Mouse (Mus musculus) retina, postnatal 1 day (tissue): Measurements from ENCODE around the gene Slc7a7.

Experiments
- DNase-seq: peaks from one replicate; pipeline ENCODE4 v3.0.0-alpha.2; 2012

The Slc7a7 gene

GRCm38 (mm10) chr14:54409980-54410810 lies 7.4 kb downstream of the Slc7a7 start:
- no peak for DNase-seq

GRCm38 (mm10) chr14:54409057-54409645 lies 8.4 kb downstream of the Slc7a7 start:
- DNase-seq = no peak

- no peak for DNase-seq
Observed at GRCm38 (mm10) chr14:54408336-54409056, 9.1 kb downstream of the Slc7a7 start.

- DNase-seq = no peak
Observed at GRCm38 (mm10) chr14:54401723-54402122, 15.9 kb downstream of the Slc7a7 start.

GRCm38 (mm10) chr14:54398921-54399382 lies 18.6 kb downstream of the Slc7a7 start:
- DNase-seq = no peak

- DNase-seq = no peak
Observed at GRCm38 (mm10) chr14:54398528-54398916, 19.1 kb downstream of the Slc7a7 start.

GRCm38 (mm10) chr14:54397872-54398527 lies 19.6 kb downstream of the Slc7a7 start:
- no peak for DNase-seq

GRCm38 (mm10) chr14:54396685-54397084 lies 20.9 kb downstream of the Slc7a7 start:
- DNase-seq = no peak

GRCm38 (mm10) chr14:54394309-54394708 lies 23.3 kb downstream of the Slc7a7 start:
- DNase-seq = no peak

- DNase-seq = no peak
Observed at GRCm38 (mm10) chr14:54393794-54394193, 23.8 kb downstream of the Slc7a7 start.

- no peak for DNase-seq
Observed at GRCm38 (mm10) chr14:54390843-54391242, 26.7 kb downstream of the Slc7a7 start.

GRCm38 (mm10) chr14:54387546-54387945 lies 30.0 kb downstream of the Slc7a7 start:
- no peak for DNase-seq

- no peak for DNase-seq
Observed at GRCm38 (mm10) chr14:54385968-54386618, 31.5 kb downstream of the Slc7a7 start.

GRCm38 (mm10) chr14:54384396-54384795 lies 33.2 kb downstream of the Slc7a7 start:
- no peak for DNase-seq

GRCm38 (mm10) chr14:54383355-54383771 lies 34.2 kb downstream of the Slc7a7 start:
- no peak for DNase-seq

GRCm38 (mm10) chr14:54382641-54383040 lies 34.9 kb downstream of the Slc7a7 start:
- DNase-seq = peak; percentile 30

GRCm38 (mm10) chr14:54381816-54382215 lies 35.8 kb downstream of the Slc7a7 start:
- no peak for DNase-seq

- DNase-seq = no peak
Observed at GRCm38 (mm10) chr14:54380616-54381015, 37.0 kb downstream of the Slc7a7 start.

- DNase-seq = no peak
Observed at GRCm38 (mm10) chr14:54379571-54379970, 38.0 kb downstream of the Slc7a7 start.

- no peak for DNase-seq
Observed at GRCm38 (mm10) chr14:54377166-54377565, 40.4 kb downstream of the Slc7a7 start.

GRCm38 (mm10) chr14:54375916-54376315 lies 41.7 kb downstream of the Slc7a7 start:
- DNase-seq = peak; percentile 48

GRCm38 (mm10) chr14:54372923-54373322 lies 44.7 kb downstream of the Slc7a7 start:
- no peak for DNase-seq

- no peak for DNase-seq
Observed at GRCm38 (mm10) chr14:54371460-54371859, 46.1 kb downstream of the Slc7a7 start.
